Mouse (Mus musculus): ENCODE measurements around the gene Csnk1g2. TPM values are rescaled to one million over a fixed set of nuclear protein-coding genes. Genes with fewer than 3 reads are reported as not detected.

The Csnk1g2 gene
- total RNA-seq, 2 experiments from 2014 or later = 244 to 251 TPM

GRCm38 (mm10) chr10:80669737-80670485, 47.3 kb downstream of the Csnk1g2 start:
- TF ChIP-seq CTCF (IDR thresholded peaks at IDR 0.05) = no peak

GRCm38 (mm10) chr10:80670531-80670930, 47.9 kb downstream of the Csnk1g2 start:
- intact Hi-C loops (cut with DNase I) = no loop called here
- DNase-seq (ENCODE audit: extremely low spot score in 1 of 2, low spot score in 2 of 2) = no peak
- H3K4me3 ChIP-seq = no peak overlapping the region
- TF ChIP-seq CTCF (IDR thresholded peaks at IDR 0.05) = no peak
- no peak overlapping the region for H3K27ac ChIP-seq

More at GRCm38 (mm10) chr10:80669737-80670485, 47.3 kb downstream of the Csnk1g2 start:
- intact Hi-C loops (cut with DNase I) = no loop called here
- DNase-seq (ENCODE audit: extremely low spot score in 1 of 2, low spot score in 2 of 2) = no peak
- Histone ChIP-seq H3K27ac (no peak overlapping the region), H3K4me3 (no peak overlapping the region)

- no peak for TF ChIP-seq CTCF (IDR thresholded peaks at IDR 0.05)
- no peak overlapping the region for H3K4me3 ChIP-seq
- intact Hi-C loops (cut with DNase I) = no loop called here
- H3K27ac ChIP-seq = no peak overlapping the region
- no peak for DNase-seq (ENCODE audit: extremely low spot score in 1 of 2, low spot score in 2 of 2)
Observed at GRCm38 (mm10) chr10:80671251-80671650, 48.6 kb downstream of the Csnk1g2 start.

- intact Hi-C loops (cut with DNase I) = no loop called here
- Histone ChIP-seq H3K27ac (no peak overlapping the region), H3K4me3 (no peak overlapping the region)
- no peak for DNase-seq (ENCODE audit: extremely low spot score in 1 of 2, low spot score in 2 of 2)
- no peak for TF ChIP-seq CTCF (IDR thresholded peaks at IDR 0.05)
Observed at GRCm38 (mm10) chr10:80671936-80672690, 49.5 kb downstream of the Csnk1g2 start.

GRCm38 (mm10) chr10:80673690-80674089, 51.1 kb downstream of the Csnk1g2 start:
- TF ChIP-seq CTCF (IDR thresholded peaks at IDR 0.05) = no peak
- peak overlapping the region; percentile 82 for H3K4me3 ChIP-seq
- peak overlapping the region; percentile 92 for H3K27ac ChIP-seq
- DNase-seq (ENCODE audit: extremely low spot score in 1 of 2, low spot score in 2 of 2) = no peak
- intact Hi-C loops (cut with DNase I) = no loop called here

- no peak for TF ChIP-seq CTCF (IDR thresholded peaks at IDR 0.05)
- intact Hi-C loops (cut with DNase I) = no loop called here
- H3K27ac ChIP-seq = peak overlapping the region; percentile 92
Observed at GRCm38 (mm10) chr10:80674161-80674711, 51.6 kb downstream of the Csnk1g2 start.

DNA sequence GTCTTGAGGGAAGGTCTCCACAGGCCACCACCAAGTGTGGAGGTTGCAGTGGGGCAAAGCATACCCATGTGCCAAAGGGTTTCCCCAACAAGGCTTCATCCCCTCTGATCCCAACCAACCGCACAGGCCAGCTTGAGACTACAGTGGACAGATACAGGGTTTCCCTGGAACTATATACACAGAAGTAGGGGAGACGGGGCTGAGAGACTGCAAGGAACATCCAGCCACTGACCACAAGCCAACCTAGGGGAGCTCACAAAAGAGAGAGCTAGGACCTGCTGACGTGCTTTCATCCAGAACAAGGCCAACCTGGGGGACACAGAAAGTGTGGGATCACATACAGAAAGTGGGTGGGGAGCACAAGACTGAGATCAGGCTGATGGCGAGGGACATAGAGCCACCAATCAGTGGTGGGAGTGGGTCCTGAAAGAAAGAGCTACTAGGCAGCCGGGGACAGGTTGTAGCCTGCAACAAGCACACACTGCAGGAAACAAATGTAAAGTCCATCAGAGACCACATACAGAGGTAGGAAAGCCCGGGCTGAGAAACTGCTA, 52.3 kb downstream of the Csnk1g2 start:
- DNase-seq (ENCODE audit: extremely low spot score in 1 of 2, low spot score in 2 of 2) = no peak
- Histone ChIP-seq H3K4me3 (peak overlapping the region; percentile 82), H3K27ac (peak overlapping the region; percentile 92)
- no peak for TF ChIP-seq CTCF (IDR thresholded peaks at IDR 0.05)
- intact Hi-C loops (cut with DNase I) = loop anchor here (5.0 kb wide), 1 partner anchor 98 kb away; the partner anchor contains the start of gene Klf16

More at GRCm38 (mm10) chr10:80674161-80674711, 51.6 kb downstream of the Csnk1g2 start:
- DNase-seq (ENCODE audit: extremely low spot score in 1 of 2, low spot score in 2 of 2) = no peak
- peak overlapping the region; percentile 82 for H3K4me3 ChIP-seq

DNA sequence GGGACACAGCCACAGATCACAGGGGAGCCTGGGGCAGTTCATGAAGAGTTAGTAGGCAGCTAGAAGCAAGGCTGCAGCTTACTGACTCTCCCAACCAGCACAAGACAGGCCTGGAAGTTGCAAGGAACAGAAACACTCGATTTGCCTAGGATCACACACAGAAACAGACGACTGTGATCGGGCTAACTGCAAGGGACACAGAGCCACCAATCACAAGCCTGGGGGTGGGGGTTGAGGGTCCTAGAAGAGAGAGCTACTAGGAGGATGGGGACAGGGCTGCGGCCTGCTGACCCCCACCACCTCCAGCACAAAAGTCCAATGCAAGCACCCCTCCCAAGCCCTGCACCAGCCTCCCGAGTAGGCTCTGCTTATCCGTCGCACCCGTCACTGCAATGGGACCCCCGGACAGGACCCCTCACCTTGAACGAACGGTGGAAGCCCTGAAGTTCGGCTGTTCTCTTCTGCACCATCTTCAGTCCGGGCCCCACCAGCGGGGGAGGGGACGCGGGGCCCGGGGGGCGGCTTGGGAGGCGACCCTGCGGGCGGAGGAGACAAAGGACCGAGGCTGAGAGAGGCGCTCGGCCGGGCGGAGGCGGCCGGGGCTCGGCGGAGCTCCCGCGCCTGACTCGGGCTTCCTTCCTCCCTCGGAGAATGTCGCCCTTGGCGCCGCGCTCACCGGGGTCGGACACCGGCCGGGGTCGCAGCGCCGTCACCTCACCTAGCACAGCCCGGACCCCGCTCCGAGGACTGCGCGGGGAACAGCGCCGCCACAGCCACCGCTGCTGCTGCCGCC, 53.0 kb downstream of the Csnk1g2 start:
- no peak for DNase-seq (ENCODE audit: extremely low spot score in 1 of 2, low spot score in 2 of 2)
- Histone ChIP-seq H3K4me3 (peak overlapping the region; percentile 82), H3K27ac (peak overlapping the region; percentile 92)
- TF ChIP-seq CTCF (IDR thresholded peaks at IDR 0.05) = no peak
- intact Hi-C loops (cut with DNase I) = loop anchor here (1.0 to 5.0 kb wide), 4 partner anchors 19 to 98 kb away; partner anchors contain the start of genes Btbd2, Csnk1g2, Izumo4 and Klf16

GRCm38 (mm10) chr10:80676198-80676928, 53.7 kb downstream of the Csnk1g2 start:
- TF ChIP-seq CTCF (IDR thresholded peaks at IDR 0.05) = no peak
- peak overlapping the region; percentile 82 for H3K4me3 ChIP-seq
- H3K27ac ChIP-seq = peak overlapping the region; percentile 100
- intact Hi-C loops (cut with DNase I) = loop anchor here (1.0 to 5.0 kb wide), 4 partner anchors 20 to 99 kb away; partner anchors contain the start of genes Btbd2, Csnk1g2, Izumo4 and Klf16
- peak; percentile 98 to 99 for DNase-seq (ENCODE audit: extremely low spot score in 1 of 2, low spot score in 2 of 2)

GRCm38 (mm10) chr10:80677128-80677875, 54.7 kb downstream of the Csnk1g2 start:
- Histone ChIP-seq H3K4me3 (peak overlapping the region; percentile 49), H3K27ac (peak overlapping the region; percentile 100)
- TF ChIP-seq CTCF (IDR thresholded peaks at IDR 0.05) = no peak
- intact Hi-C loops (cut with DNase I) = loop anchor here (2.0 to 5.0 kb wide), 2 partner anchors 21 to 100 kb away; partner anchors contain the start of genes Btbd2 and Klf16
- DNase-seq (ENCODE audit: extremely low spot score in 1 of 2, low spot score in 2 of 2) = no peak
